Mouse (Mus musculus) heart, postnatal 4 days (tissue): ENCODE data around the gene Csnk1g2. TPM values are rescaled to one million over a fixed set of nuclear protein-coding genes. Genes with fewer than 3 reads are reported as not detected.

ENCODE experiments used
- DNase-seq: peaks from one replicate; pipeline ENCODE4 v3.0.0; 2021
- total RNA-seq, 2 experiments: library from RNA; stranded (reverse); gene quantifications; 2 replicates each; pipeline ENCODE4 v1.2.3; 2021

Gene Csnk1g2
- total RNA-seq, 2 experiments from 2014 or later, result 142 to 162 TPM

DNA sequence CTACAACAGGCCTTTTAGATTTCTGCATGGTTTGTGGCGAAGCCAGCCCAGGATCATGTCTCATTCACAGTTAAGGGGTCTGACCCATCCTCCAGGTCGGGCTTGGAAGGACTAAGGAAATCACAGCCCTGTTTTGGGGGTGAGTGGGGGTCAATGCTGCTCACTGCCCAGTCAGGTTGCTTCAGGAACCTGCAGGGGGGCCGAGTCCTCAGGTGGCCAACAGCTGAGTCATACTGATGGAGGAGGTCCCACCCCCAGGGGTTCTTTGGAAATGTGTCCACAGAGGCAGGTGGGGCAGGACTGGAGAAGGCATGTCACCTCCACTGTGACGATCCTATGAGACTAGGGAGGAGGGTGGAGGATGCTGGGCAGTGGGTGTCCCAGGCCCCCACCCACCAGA lies 42.8 kb downstream of the Csnk1g2 start:
- DNase-seq, result no peak

DNA sequence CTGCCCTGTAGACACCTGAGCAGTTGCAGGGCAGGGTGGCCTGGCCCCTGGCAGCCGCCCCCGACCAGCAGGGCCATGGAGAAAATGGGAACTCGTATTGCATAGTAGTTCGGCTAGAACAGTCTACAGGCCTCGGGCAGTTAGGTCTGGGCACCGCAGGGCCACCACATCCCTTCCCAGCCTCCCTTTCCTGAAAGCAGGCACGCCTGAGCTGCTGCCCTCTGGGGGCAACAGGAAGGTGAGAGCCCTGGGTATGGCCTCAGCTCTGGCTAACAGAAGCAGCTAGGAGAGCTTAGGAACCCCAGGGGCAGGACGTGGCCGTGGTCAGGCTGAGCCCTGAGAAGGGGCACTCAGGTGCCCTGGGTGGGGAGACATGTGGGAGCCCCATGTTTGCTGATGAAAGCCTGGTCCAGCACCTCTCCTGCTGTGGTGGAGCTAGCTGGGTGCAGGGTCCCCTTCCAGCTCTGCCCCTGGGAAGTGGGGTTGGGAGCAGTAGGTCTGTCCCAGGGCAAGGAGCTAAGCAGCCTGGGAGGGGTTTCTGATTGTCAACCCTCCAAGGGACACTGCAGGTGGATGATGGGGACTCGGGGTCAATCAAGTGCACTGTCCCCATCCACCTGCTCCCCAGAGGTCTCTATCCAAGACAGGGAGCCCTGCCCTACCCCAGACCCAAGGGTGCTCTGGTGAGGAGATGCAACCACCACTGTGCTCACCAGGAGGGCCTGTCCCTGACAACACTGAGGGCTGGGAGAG lies 43.5 kb downstream of the Csnk1g2 start:
- DNase-seq, result no peak

DNA sequence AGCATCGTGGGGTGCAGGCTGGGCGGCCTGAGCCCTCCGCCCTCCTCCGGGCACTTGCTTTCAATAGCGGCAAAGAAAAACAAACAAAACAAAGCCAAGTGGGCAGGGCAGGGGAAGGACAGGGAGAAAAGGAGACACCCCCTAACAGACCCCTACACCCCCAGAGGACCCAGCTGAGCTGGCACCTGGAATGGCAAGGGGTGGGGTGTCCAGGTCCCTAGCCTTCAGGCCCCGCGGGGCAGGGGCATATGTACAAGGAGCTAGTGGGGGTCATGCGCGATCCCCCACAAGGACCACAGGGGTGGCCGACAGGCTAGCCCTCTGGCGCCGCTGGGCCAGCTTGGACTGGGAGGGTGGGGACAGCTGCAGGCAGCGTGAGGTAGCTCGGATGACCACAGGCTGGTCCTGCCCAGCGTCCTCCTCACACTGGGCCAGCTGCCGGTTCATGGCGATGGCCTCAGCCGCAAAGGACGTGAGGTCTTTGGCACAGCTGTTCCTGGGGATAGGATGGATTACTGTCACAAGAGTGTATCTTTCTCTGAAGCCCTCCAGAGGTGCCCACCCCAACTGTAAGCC lies 44.3 kb downstream of the Csnk1g2 start:
- DNase-seq, result no peak

DNA sequence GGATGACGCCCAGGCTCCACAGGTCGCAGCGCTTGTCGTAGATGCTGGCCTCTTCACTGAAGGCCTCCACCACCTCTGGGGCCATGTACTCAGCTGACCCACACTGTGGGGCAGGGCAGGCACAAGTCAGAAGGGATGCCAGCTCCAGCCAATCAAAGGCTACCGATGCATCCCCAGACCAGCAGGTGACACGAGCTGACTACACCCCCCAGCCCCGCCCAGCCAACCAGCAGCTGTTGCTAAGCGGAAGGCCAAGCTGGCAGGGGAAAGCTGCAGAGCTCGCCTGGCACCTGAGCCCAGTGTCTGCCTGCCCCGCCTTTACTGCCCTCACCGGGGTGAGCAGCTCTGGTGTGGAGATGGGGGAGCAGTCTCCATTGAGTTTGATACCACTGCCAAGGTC lies 46.0 kb downstream of the Csnk1g2 start:
- DNase-seq, result no peak

DNA sequence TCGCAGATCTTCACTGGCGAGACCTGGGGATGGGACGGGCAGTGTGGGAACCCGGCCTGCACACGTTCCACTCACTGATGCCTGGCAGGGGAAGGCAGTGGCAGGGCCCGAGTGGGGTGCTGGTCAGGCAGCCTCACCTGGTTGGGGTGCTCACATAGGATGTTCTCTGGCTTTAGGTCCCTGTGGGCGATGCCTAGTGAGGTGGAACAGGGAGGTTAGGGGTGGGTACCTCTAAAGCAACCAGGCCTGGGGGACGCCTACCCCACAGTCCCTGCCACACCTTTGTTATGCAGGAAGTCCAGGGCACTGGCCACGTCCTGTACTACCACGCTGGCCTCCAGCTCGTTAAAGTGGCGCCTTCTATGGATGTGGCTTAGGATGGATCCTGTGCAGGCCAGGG lies 46.4 kb downstream of the Csnk1g2 start:
- no peak for DNase-seq

DNA sequence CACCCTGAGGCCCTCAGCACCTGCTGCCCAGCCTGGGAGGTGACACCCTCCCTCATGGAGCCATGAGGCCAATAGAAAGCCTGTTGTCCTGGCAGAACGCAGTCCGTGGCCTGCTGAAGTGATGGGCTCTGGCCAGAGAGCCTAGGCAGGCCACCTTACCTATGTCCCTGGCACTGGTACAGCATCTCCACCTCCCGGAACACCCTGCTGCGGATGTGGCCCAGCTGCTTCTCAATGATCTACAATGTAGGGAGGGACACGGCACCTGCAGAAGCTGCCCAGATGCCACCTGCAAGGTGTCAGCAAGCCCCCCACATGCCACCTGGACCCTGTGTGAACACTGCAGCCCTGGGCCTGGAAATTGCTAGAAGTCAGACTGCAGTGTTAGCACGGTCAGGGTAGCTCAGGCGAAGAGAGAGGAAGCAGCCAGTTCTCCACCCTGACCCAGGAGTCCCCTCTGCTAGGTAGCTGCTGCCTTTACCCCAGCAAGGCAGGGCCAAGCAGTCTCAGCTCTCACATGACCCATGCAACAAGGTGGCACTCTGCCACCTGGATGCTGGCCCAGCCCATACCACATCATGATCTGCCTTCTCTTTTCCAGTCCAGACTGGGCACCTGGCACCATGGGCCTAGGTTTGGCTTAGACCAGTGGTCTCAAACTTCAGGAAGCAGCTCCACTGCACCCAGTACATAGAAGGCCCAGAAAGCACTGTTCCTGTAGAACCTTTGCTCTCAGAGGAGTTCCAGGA lies 47.3 kb downstream of the Csnk1g2 start:
- peak; percentile 88 for DNase-seq

DNA sequence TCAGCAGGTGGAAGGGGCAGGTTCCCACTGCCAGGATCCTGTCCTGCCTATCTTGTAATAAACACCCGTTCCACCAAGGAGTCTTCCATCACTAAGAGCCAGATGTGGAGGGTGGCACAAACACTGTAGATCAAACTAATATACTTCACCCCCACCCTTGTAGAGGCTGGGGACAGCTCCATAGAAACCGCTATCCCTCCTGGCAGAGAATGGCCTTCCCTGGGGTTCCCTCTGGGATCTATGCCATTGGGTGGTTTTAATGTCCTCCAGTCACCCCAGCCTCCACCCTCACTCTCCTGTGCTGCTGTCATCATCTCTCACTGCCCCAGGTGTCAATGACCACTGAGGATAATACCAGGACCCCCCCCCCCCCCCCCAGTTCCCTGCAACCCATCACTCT lies 47.9 kb downstream of the Csnk1g2 start:
- no peak for DNase-seq

DNA sequence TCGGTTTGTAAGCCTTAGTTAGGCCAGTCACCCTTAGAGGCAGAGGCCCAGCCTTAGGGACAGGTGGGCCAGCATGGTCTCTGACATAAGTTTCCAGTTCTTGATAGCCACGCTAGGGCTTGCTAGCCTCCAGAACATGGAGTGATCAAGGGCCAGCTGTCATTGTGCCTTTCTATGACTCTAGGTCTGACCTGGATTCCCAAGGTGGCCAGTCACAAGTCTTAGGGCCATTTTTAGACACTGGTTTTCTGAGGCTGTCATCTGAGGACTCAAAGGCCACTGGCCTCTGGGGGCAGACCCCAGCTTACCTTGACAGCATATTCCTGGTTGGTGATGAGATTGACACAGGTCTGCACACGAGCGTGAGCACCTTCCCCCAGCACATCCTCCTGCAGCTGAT lies 48.6 kb downstream of the Csnk1g2 start:
- no peak for DNase-seq

GRCm38 (mm10) chr10:80671936-80672690 lies 49.5 kb downstream of the Csnk1g2 start:
- no peak for DNase-seq

DNA sequence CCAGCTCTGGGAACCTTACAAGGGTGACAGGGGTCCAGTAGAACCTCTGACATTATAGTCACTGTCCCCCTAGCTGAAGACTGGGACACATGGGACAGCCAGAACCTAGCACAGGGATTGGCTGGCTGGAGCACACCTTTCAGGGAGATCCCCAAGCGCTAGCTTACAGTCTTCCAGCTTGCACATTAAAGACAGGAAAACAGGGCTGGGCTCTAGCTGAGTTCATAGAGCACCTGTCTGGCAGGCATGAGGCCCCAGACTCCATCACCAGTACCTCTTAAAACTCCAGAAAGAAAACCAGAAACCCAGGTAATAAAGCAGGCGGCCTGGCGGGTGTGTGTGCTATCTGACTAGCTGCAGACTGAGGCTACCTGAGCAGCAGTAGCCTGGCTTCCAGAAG lies 51.1 kb downstream of the Csnk1g2 start:
- no peak for DNase-seq

- DNase-seq, result peak; percentile 64
These were observed 51.6 kb downstream of the Csnk1g2 start for GRCm38 (mm10) chr10:80674161-80674711.

DNA sequence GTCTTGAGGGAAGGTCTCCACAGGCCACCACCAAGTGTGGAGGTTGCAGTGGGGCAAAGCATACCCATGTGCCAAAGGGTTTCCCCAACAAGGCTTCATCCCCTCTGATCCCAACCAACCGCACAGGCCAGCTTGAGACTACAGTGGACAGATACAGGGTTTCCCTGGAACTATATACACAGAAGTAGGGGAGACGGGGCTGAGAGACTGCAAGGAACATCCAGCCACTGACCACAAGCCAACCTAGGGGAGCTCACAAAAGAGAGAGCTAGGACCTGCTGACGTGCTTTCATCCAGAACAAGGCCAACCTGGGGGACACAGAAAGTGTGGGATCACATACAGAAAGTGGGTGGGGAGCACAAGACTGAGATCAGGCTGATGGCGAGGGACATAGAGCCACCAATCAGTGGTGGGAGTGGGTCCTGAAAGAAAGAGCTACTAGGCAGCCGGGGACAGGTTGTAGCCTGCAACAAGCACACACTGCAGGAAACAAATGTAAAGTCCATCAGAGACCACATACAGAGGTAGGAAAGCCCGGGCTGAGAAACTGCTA lies 52.3 kb downstream of the Csnk1g2 start:
- no peak for DNase-seq

DNA sequence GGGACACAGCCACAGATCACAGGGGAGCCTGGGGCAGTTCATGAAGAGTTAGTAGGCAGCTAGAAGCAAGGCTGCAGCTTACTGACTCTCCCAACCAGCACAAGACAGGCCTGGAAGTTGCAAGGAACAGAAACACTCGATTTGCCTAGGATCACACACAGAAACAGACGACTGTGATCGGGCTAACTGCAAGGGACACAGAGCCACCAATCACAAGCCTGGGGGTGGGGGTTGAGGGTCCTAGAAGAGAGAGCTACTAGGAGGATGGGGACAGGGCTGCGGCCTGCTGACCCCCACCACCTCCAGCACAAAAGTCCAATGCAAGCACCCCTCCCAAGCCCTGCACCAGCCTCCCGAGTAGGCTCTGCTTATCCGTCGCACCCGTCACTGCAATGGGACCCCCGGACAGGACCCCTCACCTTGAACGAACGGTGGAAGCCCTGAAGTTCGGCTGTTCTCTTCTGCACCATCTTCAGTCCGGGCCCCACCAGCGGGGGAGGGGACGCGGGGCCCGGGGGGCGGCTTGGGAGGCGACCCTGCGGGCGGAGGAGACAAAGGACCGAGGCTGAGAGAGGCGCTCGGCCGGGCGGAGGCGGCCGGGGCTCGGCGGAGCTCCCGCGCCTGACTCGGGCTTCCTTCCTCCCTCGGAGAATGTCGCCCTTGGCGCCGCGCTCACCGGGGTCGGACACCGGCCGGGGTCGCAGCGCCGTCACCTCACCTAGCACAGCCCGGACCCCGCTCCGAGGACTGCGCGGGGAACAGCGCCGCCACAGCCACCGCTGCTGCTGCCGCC lies 53.0 kb downstream of the Csnk1g2 start:
- no peak for DNase-seq

DNA sequence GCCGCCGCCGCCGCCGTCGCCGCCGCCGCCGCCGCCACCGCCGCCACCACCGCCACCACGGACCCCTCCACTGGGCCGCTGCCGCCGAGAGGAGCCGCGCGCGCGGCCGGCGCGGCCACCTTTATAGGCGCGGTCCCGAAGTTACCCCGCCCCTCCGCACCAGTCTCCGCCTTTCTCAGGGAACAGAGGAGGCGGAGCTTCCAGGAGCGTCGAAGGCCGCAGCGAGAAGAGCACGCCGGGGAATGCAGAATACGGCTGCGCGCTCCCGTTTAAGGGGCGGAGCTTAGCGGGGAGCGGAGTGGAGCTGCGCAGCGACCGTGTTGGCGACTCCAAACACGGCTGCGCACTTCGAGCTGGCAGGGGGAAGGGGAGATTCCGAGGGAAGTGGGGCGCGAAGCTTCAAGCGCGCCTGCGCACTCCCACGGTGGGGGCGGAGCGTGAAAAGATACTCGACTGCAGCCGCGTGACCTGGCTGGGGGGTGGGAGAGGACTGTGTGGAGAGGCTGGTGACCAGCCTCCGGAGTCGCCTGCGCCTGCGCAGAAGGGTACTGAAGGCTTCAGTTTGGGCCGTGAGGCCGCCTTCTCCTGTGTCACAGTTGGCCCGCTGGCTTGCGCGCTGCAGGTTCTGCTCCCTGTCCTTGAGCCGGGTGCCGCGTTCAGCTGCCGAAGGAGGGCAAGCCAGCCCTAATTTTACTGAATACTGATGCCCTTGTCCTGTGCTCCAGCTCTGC lies 53.7 kb downstream of the Csnk1g2 start:
- DNase-seq, result peak; percentile 100

DNA sequence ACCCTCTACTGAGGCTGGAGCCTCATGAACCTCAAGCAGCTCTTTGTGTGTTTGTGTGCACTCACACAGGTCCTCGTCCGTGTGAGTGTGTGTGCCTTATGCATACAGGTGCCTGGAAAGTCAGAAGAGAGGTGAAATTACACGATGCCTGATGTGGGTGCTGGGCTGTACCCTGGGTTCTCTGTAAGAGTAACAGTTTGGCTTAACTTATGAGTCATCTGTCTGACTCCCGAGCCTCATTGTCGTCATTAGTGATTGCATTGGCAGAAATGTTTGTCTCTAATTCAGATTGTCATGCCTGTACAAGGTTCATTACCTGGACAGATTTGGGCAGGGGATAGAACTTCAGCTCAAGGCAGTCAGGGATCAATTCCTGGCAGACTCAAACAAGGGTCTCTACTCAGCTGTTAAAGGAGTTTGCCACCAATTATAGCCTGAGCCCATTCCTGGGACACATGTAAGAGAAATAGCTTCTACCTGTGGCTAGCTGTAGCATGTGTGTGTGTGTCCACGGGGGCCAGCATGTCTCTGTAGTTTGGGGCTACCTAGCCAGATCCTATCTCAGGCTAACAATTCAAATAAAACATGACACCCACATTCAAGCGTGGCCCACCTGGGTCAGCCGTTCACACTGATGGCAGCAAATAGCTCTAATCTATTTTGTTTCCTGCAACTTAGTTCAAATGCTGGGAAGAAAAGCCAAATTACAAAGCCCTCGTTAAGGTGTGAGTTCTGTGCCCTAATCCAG lies 54.7 kb downstream of the Csnk1g2 start:
- DNase-seq, result no peak

- peak; percentile 97 for DNase-seq
These were observed 55.4 kb downstream of the Csnk1g2 start, which contains the start of gene Mknk2 for GRCm38 (mm10) chr10:80677942-80678436. Gene Mknk2, minus strand, starts transcription at chr10:80678112.

GRCm38 (mm10) chr10:80678601-80679377 lies 56.2 kb downstream of the Csnk1g2 start:
- DNase-seq, result no peak

GRCm38 (mm10) chr10:80679556-80680259 lies 57.1 kb downstream of the Csnk1g2 start:
- DNase-seq, result no peak
